ENCODE assay signal across 14 mouse cellular contexts in genomic region chr2:31876446-31876845, GRCm38 (mm10). TPM values are rescaled to one million over a fixed set of nuclear protein-coding genes. Genes with fewer than 3 reads are reported as not detected.
DNase-seq lines count a peak whose midpoint lies in the region; ATAC-seq lines count a peak whose summit lies in the region.
"Had no signal": no experiment of that assay in that cellular context is flagged by ENCODE, and none has a peak within 500 bp of the region (broad histone marks: within the 10 kb centered on the region; RNA-seq: fewer than 3 reads in every experiment).

No protein-coding gene starts in this region.

- no peak overlapping the region for H3K9ac ChIP-seq in forebrain, embryonic 16.5 days (replicated peaks; ENCODE audit: low read depth, low read length)

- H3K27me3 ChIP-seq in forebrain, embryonic 10.5 days (ENCODE audit: poor library complexity, severe bottlenecking): peaks cover 73% of the 10 kb centered on the region
- H3K27me3 ChIP-seq in forebrain, embryonic 16.5 days (replicated peaks; ENCODE audit: control insufficient read depth, insufficient read depth, low read length): peaks cover 11% of the 10 kb centered on the region; the same call in 1 of the 2 replicates

- no peak overlapping the region for H3K4me2 ChIP-seq in forebrain, embryonic 16.5 days (ENCODE audit: low read length)

- no peak for ATAC-seq in forebrain, embryonic 16.5 days

- H3K36me3 ChIP-seq in forebrain, embryonic 10.5 days (replicated peaks): no peaks in the 10 kb centered on the region
- H3K36me3 ChIP-seq in forebrain, embryonic 16.5 days (ENCODE audit: control insufficient read depth, insufficient read depth): no peaks in the 10 kb centered on the region

- peaks cover 36% of the 10 kb centered on the region for H3K4me1 ChIP-seq in forebrain, embryonic 10.5 days
- H3K4me1 ChIP-seq in forebrain, embryonic 16.5 days (replicated peaks; ENCODE audit: control insufficient read depth, insufficient read depth, low read length): no peaks in the 10 kb centered on the region

- 16% methylated on average over 12 of the region's 12 CpGs for WGBS in forebrain, embryonic 10.5 days
- WGBS in forebrain, embryonic 16.5 days: 9% methylated on average over 12 of the region's 12 CpGs

- no peak for DNase-seq in forebrain, embryonic 10.5 days (ENCODE audit: extremely low spot score, low spot score)
- peak; percentile 21 for DNase-seq in layer of hippocampus, adult 11-12 months (ENCODE audit: low spot score)
- no peak for DNase-seq in layer of hippocampus, adult 9-10 months (ENCODE audit: low spot score)
- DNase-seq in right cerebral cortex, postnatal 25 days: peak; percentile 31
- no peak for DNase-seq in right cerebral cortex, postnatal 4 days
- no peak for DNase-seq in cerebellum, adult 11-12 months
- DNase-seq in embryo, embryonic 9.5 days (ENCODE audit: extremely low spot score): no peak
- DNase-seq: cerebellum, adult 9-11 months; heart, adult 2 months; heart, postnatal 4 days; kidney, adult 18-20 months; kidney, postnatal 36 days; lung, adult 2 months had no signal

- H3K9me3 ChIP-seq in forebrain, embryonic 10.5 days: peaks cover 3% of the 10 kb centered on the region; the same call in 1 of the 2 replicates
- no peaks in the 10 kb centered on the region for H3K9me3 ChIP-seq in forebrain, embryonic 16.5 days (ENCODE audit: control insufficient read depth, low read length)

- H3K4me3 ChIP-seq in forebrain, embryonic 10.5 days: no peak overlapping the region; the same call in 1 of the 2 replicates
- no peak overlapping the region for H3K4me3 ChIP-seq in forebrain, embryonic 16.5 days (replicated peaks; ENCODE audit: low read length)
- H3K4me3 ChIP-seq: heart, adult 2 months had no signal

- peak overlapping the region; percentile 56; the same call in 1 of the 2 replicates for H3K27ac ChIP-seq in forebrain, embryonic 10.5 days
- H3K27ac ChIP-seq in forebrain, embryonic 16.5 days (ENCODE audit: low read length): no peak overlapping the region
- H3K27ac ChIP-seq: heart, adult 2 months had no signal

RNA-seq across cellular contexts. Expression of gene Lamc3, which starts 10.6 kb away (rescaled TPM):
- 4.9 and 6.8 TPM in 2 replicates for polyA plus RNA-seq in forebrain, embryonic 10.5 days (2016; fragmentation: Nextera tagmentation; extraction: Ambion mirVana)
- polyA plus RNA-seq in forebrain, embryonic 16.5 days (2015; fragmentation: Nextera tagmentation; extraction: Ambion mirVana): 3.4 and 4.0 TPM in 2 replicates

RNA-seq across cellular contexts. Expression of gene Fibcd1, which starts 30.6 kb away (rescaled TPM):
- 0.07 and 0.19 TPM in 2 replicates for polyA plus RNA-seq in forebrain, embryonic 10.5 days (2016; fragmentation: Nextera tagmentation; extraction: Ambion mirVana)
- 2.7 and 4.2 TPM in 2 replicates for polyA plus RNA-seq in forebrain, embryonic 16.5 days (2015; fragmentation: Nextera tagmentation; extraction: Ambion mirVana)
- polyA plus RNA-seq: heart, adult 2 months had no signal

Comparison
In these comparisons a context has a peak if more than half of its experiments do, and no peak if none do; other contexts are left out.
1. DNase-seq: peak in layer of hippocampus, adult 11-12 months (single experiment) and right cerebral cortex, postnatal 25 days (single experiment); none in forebrain, embryonic 10.5 days (single experiment), layer of hippocampus, adult 9-10 months (single experiment), right cerebral cortex, postnatal 4 days (single experiment), cerebellum, adult 11-12 months (single experiment) and embryo, embryonic 9.5 days (single experiment).